Mouse (Mus musculus) embryonic facial prominence, embryonic 15.5 days (tissue): Measurements from ENCODE around the gene Sun3. TPM values are rescaled to one million over a fixed set of nuclear protein-coding genes. Genes with fewer than 3 reads are reported as not detected.
A peak's percentile ranks its signal among the peaks of the same experiment; 100 is the strongest.

ENCODE experiments used
- ATAC-seq: fragments of 200-750 bp; cut with Nextera tagmentation; 2 replicates; pipeline ENCODE4 v1.8.0; 2017; ENCODE audit warnings: low read depth, moderate TSS enrichment; ENCODE audit not compliant: insufficient number of reproducible peaks, low FRiP score, low TSS enrichment
- H3K27ac ChIP-seq: fragments of 300-500 bp; sonication (generic); replicated peaks from 2 replicates; pipeline ENCODE4 v1.5.1; 2015; ENCODE audit warnings: mild to moderate bottlenecking, inconsistent platforms
- H3K27me3 ChIP-seq: fragments of 300-500 bp; sonication (generic); 2 replicates; pipeline ENCODE4 v1.6.1; 2015; ENCODE audit warnings: inconsistent platforms
- H3K36me3 ChIP-seq: fragments of 300-500 bp; sonication (generic); 2 replicates; pipeline ENCODE4 v1.6.1; 2015; ENCODE audit warnings: mild to moderate bottlenecking, inconsistent platforms
- H3K4me1 ChIP-seq: fragments of 300-500 bp; sonication (generic); 2 replicates; pipeline ENCODE4 v1.6.1; 2015; ENCODE audit warnings: inconsistent platforms
- H3K4me2 ChIP-seq: fragments of 300-500 bp; sonication (generic); replicated peaks from 2 replicates; pipeline ENCODE4 v1.6.1; 2015; ENCODE audit warnings: mild to moderate bottlenecking, inconsistent platforms
- H3K4me3 ChIP-seq: fragments of 300-500 bp; sonication (generic); replicated peaks from 2 replicates; pipeline ENCODE4 v1.5.1; 2015; ENCODE audit warnings: mild to moderate bottlenecking, inconsistent platforms
- H3K9ac ChIP-seq: fragments of 300-500 bp; sonication (generic); 2 replicates; pipeline ENCODE4 v1.6.1; 2015; ENCODE audit warnings: inconsistent platforms
- H3K9me3 ChIP-seq: fragments of 300-500 bp; sonication (generic); replicated peaks from 2 replicates; pipeline ENCODE4 v1.6.1; 2016; ENCODE audit warnings: inconsistent platforms
- WGBS: fragments of 180-500 bp; shearing (Covaris S2); methylation state at CpG from one replicate; pipeline ENCODE4 v1.1.7; 2015; 5-methylcytosine and 5-hydroxymethylcytosine counted together
- polyA plus RNA-seq: library from polyadenylated mRNA; unstranded; fragments of >200 nt; fragmentation: Nextera tagmentation; extraction: Ambion mirVana; gene quantifications from 2 replicates; pipeline ENCODE4 v1.2.1, GENCODE M21; 2015

Gene Sun3
- 0.13 TPM in 1 of 2 replicates, not detected in the other for polyA plus RNA-seq

DNA sequence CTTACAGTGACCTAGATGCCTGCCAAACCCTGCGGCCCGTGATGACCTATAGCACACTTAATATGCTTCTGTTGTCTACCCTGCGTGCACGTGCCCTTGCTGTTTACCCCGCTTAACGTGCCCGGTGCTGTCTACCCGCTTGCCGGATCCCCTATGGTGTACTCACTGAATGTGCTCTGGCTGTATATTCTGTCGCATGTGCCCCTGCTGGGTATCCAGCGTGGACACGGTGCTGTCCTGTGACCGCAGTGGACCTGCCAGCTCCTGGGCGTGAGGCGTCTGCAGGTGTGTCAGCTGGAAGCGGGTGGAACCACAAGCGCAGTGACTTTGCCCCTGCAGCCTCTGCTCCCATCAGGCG, at the start of gene Sun3:
Sun3 (minus strand) TSS at position 289 of the 358 bp plus-strand sequence.
- H3K27ac ChIP-seq: no peak within 1 kb of the TSS
- no peaks in the 10 kb centered on the region for H3K9me3 ChIP-seq
- no peaks in the 10 kb centered on the region for H3K36me3 ChIP-seq
- 0 out of 2 replicates have a peak within 1 kb of the TSS, but pooled peaks have one; percentile 10 for H3K9ac ChIP-seq
- H3K4me3 ChIP-seq: peak within 1 kb of the TSS; percentile 53
- peak within 1 kb of the TSS; percentile 97 for H3K4me2 ChIP-seq
- 2% methylated on average over 18 of the region's 18 CpGs for WGBS
- H3K4me1 ChIP-seq: peaks cover 12% of the 10 kb centered on the region
- peaks cover 23% of the 10 kb centered on the region for H3K27me3 ChIP-seq
- 0 out of 2 replicates have a peak, but pooled peaks have one; percentile 9 for ATAC-seq

DNA sequence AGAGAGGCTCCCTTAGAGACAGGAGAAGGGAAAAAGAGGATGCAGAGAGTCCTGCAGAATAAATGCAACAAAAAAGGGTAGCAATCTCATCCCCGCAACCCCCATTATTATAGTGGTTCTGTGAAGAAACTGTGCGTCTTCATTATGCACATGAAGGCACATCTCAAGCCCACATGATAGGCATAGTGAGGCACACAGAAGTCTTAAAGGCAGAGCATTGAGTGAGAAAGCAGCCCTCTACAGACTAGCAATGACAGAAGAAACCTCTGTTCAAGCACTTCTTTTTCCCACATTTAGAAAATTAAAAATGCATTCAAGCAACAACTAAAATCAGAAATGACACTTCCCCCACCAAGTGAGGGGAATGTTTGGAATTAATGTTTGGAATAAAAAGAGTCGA, 27.7 kb upstream of the Sun3 start:
- ATAC-seq: no peak
- WGBS: 65% methylated on average over 3 of the region's 3 CpGs
- Histone ChIP-seq H3K4me3 (no peak overlapping the region), H3K9me3 (no peaks in the 10 kb centered on the region), H3K27me3 (no peaks in the 10 kb centered on the region), H3K4me2 (no peak overlapping the region), H3K4me1 (no peaks in the 10 kb centered on the region), H3K27ac (no peak overlapping the region), H3K36me3 (no peaks in the 10 kb centered on the region), H3K9ac (no peak overlapping the region)

DNA sequence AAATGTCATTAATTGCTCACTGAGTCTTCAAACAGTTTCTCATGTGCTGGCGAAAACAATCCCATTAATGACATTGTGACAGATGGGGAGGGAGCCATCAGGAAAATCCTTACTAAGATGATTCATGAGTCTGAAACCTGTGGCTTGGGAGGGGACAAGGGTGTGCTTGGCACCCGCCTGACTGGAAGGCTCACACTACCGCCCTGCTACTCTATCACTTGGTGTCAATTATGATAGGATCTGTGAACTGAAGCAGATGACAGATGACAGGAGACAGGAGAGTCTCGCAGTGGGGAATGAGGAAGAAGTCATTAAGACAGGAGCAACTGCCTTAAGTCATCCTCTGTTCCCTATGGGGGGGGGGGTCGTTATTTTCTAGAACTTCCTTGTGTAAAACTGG, 11.7 kb upstream of the Sun3 start:
- no peak for ATAC-seq
- WGBS: 52% methylated on average over 5 of the region's 5 CpGs
- H3K27me3 ChIP-seq: no peaks in the 10 kb centered on the region
- H3K4me2 ChIP-seq: no peak overlapping the region
- H3K9me3 ChIP-seq: no peaks in the 10 kb centered on the region
- no peak overlapping the region for H3K9ac ChIP-seq
- H3K4me1 ChIP-seq: no peaks in the 10 kb centered on the region
- no peak overlapping the region for H3K4me3 ChIP-seq
- H3K36me3 ChIP-seq: no peaks in the 10 kb centered on the region
- H3K27ac ChIP-seq: no peak overlapping the region

DNA sequence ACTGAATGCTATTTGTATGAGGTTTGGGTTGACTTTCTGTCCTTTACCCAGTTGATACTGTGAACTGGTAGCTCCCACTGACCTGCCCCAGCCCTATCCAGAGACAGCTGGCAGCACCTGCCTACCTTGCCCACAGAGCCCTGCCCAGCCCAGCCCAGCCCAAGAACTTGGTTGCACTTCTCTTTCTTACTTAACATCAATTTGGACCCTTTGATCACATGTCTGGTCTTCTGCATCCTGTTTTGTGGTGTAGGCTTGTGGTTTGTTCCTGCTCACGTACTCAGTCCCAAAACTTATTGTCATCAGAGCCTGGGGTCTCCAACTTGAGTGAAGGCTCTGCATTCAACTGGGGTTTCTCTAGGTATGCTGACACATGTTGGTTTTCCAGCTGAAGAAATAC, 11.2 kb upstream of the Sun3 start:
- 63% methylated on average over 1 of the region's 1 CpGs for WGBS
- no peak for ATAC-seq

DNA sequence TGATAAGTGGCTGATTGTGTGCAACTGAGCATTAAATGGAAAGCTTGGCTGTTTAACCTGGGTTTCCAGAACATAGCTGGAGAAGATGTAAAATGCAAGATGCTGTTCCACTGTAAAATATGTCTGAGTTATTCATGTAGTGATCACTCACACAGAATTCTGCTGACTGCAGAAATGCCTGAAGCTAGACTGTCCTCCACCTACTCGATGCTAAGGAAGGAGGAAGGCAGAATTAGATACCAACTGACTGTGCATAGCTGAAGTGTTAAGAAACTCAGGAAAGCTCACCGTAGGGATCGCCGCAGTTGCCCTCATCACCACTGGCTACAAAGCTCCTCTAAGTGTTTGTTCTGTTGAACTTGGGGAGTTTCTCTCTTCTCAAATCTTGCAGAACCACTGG, 8.9 kb upstream of the Sun3 start:
- Histone ChIP-seq H3K27me3 (no peaks in the 10 kb centered on the region), H3K4me2 (no peak overlapping the region), H3K9me3 (no peaks in the 10 kb centered on the region), H3K4me1 (no peaks in the 10 kb centered on the region), H3K9ac (no peak overlapping the region), H3K36me3 (no peaks in the 10 kb centered on the region), H3K4me3 (no peak overlapping the region), H3K27ac (no peak overlapping the region)
- 81% methylated on average over 4 of the region's 4 CpGs for whole genome bisulfite sequencing
- ATAC-seq: no peak

More for the DNA sequence above, 11.2 kb upstream of the Sun3 start:
- H3K4me3 ChIP-seq: no peak overlapping the region
- H3K36me3 ChIP-seq: no peaks in the 10 kb centered on the region
- no peak overlapping the region for H3K9ac ChIP-seq
- H3K4me2 ChIP-seq: no peak overlapping the region
- no peak overlapping the region for H3K27ac ChIP-seq
- no peaks in the 10 kb centered on the region for H3K4me1 ChIP-seq
- no peaks in the 10 kb centered on the region for H3K27me3 ChIP-seq
- no peaks in the 10 kb centered on the region for H3K9me3 ChIP-seq

DNA sequence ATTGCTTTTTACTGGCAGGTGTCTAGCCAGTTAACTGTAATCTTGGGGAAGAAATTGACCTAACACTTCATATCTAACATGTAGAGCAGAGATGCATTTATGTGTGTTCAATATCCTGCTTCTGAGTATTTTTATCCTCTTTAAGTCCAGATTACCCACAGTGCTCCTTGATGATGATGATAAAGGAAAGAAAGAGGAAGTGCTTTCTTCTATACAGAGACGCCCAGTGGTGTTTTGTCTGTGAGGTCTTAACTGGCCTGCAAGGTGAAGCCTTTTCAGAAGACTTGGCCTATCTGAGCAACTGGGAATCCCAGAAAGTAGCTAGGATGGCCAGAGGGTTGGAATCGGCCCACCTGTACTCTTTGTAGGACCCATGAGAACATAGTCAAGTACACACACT, 8.1 kb upstream of the Sun3 start:
- H3K9ac ChIP-seq: no peak overlapping the region
- no peaks in the 10 kb centered on the region for H3K36me3 ChIP-seq
- H3K27ac ChIP-seq: no peak overlapping the region
- H3K9me3 ChIP-seq: no peaks in the 10 kb centered on the region
- WGBS: 86% methylated on average over 2 of the region's 2 CpGs
- no peaks in the 10 kb centered on the region for H3K27me3 ChIP-seq
- no peak overlapping the region for H3K4me2 ChIP-seq
- H3K4me3 ChIP-seq: no peak overlapping the region
- no peaks in the 10 kb centered on the region for H3K4me1 ChIP-seq
- ATAC-seq: no peak

DNA sequence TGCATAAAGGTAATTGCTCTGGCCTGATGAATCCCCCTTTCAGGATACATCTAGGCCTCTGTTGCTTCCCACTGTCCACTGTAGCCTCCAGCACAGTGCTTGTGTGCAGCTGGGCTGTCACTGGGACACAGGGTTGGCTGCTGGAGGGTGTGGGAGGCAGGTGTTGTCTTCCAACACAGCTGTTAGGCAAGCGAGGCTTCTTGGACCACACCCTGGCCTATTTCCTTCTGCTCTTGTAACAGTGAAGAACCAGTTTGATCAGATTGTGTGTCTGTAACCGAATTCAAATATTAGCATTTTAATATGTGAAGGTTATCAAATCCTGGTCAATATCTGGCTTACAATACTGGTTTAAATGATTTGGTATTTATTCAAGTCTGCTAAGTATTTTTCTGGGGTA, 3.1 kb upstream of the Sun3 start:
- H3K36me3 ChIP-seq: no peaks in the 10 kb centered on the region
- H3K9ac ChIP-seq: no peak overlapping the region
- no peak for ATAC-seq
- no peak overlapping the region for H3K27ac ChIP-seq
- no peak overlapping the region for H3K4me2 ChIP-seq
- peaks cover 23% of the 10 kb centered on the region for H3K27me3 ChIP-seq
- 55% methylated on average over 2 of the region's 2 CpGs for WGBS
- H3K4me3 ChIP-seq: no peak overlapping the region
- H3K9me3 ChIP-seq: no peaks in the 10 kb centered on the region
- peaks cover 12% of the 10 kb centered on the region for H3K4me1 ChIP-seq

DNA sequence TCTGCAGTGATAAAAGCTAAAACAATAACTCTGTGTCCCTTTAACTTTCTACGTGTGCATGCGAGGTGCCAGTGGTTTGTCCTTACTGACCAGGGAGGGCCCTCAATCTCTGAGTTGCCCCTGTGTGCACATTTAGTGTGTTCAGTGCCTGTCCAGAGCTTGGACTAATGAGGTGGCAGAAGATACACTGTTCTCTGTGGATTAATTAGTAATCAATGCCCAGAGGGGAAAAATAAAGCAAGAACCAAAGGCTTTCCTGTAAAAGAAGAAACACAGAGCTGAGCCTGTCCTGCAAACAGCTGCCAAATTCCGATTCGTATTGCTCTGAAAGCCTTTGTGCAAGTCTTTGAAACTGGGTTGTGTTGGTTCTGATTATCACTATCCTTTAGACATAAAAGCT, 1.4 kb upstream of the Sun3 start:
- WGBS: 79% methylated on average over 4 of the region's 4 CpGs
- H3K4me1 ChIP-seq: peaks cover 12% of the 10 kb centered on the region
- no peak overlapping the region for H3K9ac ChIP-seq
- H3K4me3 ChIP-seq: no peak overlapping the region
- no peak overlapping the region for H3K27ac ChIP-seq
- no peak for ATAC-seq
- H3K9me3 ChIP-seq: no peaks in the 10 kb centered on the region
- no peaks in the 10 kb centered on the region for H3K36me3 ChIP-seq
- no peak overlapping the region for H3K4me2 ChIP-seq
- peaks cover 23% of the 10 kb centered on the region for H3K27me3 ChIP-seq

DNA sequence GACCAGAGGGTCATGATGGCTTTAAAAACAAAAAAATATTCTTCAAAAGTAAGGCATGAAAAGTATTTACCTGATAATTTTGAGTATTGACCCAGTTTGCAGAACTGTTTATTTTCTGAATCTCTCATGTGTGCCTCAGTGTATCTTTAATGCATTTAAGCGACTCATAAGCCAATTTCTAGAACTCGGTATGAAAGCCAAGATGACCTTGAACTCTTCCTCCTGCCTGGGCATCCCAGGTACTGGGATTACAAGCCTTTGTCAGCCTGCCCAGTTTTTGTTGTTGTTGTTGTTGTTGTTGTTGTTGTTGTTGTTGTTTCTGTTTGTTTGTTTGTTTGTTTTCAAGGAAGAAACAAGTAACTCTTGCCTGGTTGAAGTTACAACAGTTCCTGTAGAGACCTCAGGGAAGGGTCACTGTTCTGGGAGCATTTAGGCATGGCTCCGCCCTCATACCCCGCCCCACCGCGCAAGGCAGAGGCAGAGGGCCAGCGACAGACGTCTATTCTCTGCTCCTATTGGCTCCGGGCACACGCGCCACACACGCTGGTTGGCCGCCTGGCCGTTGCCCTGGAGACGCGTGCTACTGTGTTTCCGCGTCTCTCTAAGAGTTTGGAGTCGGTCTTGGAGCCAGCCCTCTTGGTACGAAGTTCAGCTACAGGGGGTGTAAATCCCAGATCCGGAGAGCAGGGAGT, 634 bp downstream of the Sun3 start, which contains the start of gene Gm11992:
Gm11992 (plus strand) TSS at position 584 of the 692 bp plus-strand sequence.
- peak within 1 kb of the TSS; percentile 97 for H3K4me2 ChIP-seq
- H3K4me1 ChIP-seq: peaks cover 12% of the 10 kb centered on the region
- peaks cover 23% of the 10 kb centered on the region for H3K27me3 ChIP-seq
- 4% methylated on average over 21 of the region's 21 CpGs for WGBS
- peak; percentile 99 for ATAC-seq
- H3K9ac ChIP-seq: 0 out of 2 replicates have a peak within 1 kb of the TSS, but pooled peaks have one; percentile 10
- no peaks in the 10 kb centered on the region for H3K9me3 ChIP-seq
- no peak within 1 kb of the TSS for H3K27ac ChIP-seq
- no peaks in the 10 kb centered on the region for H3K36me3 ChIP-seq
- peak within 1 kb of the TSS; percentile 53 for H3K4me3 ChIP-seq

DNA sequence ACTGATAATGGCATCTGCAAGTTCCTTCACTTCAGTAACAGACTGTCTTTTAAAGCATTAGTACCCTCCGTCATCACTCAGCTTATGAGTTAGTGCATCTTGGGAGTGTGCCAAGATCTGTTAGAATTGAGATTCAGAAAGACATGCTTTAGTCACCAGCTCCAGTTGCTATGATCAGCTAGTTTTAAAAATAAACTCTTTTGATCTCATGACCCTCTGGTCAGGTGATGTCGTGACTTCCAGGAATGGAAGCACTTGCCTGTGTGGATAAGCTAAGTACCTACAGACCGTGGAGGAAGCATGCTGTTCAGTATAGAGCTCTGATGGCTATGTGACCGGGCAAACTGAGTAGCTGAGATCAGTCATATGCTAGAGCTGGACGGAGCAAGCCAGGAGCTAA, 1.7 kb downstream of the Sun3 start:
- peaks cover 12% of the 10 kb centered on the region for H3K4me1 ChIP-seq
- no peak overlapping the region for H3K4me2 ChIP-seq
- H3K27ac ChIP-seq: no peak overlapping the region
- no peaks in the 10 kb centered on the region for H3K36me3 ChIP-seq
- no peak overlapping the region for H3K4me3 ChIP-seq
- no peak for ATAC-seq
- no peak overlapping the region for H3K9ac ChIP-seq
- 70% methylated on average over 5 of the region's 5 CpGs for WGBS
- H3K27me3 ChIP-seq: peaks cover 23% of the 10 kb centered on the region
- H3K9me3 ChIP-seq: no peaks in the 10 kb centered on the region

DNA sequence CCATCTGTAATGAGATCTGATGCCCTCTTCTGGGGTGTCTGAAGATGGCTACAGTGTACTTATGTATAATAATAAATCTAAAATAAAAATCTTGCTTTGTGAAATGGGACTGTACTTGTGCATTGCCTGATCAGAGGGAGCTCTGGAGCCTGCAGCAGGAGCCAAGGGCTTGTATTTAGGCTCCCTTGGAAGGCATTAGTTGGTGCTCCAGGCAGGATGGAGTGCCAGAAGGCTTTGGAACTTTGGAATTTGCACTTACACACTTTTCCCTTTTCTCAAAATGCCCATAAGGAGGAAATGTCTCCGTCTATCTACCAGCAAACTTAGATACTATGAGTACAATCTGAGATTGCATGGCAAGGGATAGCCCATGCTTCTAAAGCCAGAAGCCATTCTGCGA, 2.2 kb downstream of the Sun3 start:
- H3K4me1 ChIP-seq: peaks cover 12% of the 10 kb centered on the region
- no peaks in the 10 kb centered on the region for H3K9me3 ChIP-seq
- no peak for ATAC-seq
- no peak overlapping the region for H3K4me2 ChIP-seq
- H3K36me3 ChIP-seq: no peaks in the 10 kb centered on the region
- H3K27me3 ChIP-seq: peaks cover 23% of the 10 kb centered on the region
- H3K27ac ChIP-seq: no peak overlapping the region
- WGBS: 76% methylated on average over 2 of the region's 2 CpGs
- H3K9ac ChIP-seq: no peak overlapping the region
- no peak overlapping the region for H3K4me3 ChIP-seq

DNA sequence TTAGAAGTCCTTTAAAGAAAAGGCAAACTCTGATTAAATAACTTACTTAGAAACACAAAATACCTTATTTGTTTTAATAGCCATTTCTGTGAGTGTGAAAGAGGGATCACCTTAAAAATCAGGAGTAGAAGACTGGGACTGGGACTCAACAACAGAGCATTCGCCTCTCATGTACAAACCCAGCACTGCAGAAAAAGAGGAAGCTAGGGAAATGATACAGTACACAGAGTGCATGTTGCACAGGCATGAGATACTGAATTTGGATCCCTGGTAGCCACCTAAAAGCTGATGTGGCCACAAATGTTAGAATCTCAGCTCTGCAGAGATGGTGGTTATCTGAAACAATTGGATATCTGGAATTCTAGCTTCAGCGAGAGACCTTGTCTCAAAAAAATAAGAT, 17.3 kb downstream of the Sun3 start:
- H3K27me3 ChIP-seq: no peaks in the 10 kb centered on the region
- H3K9me3 ChIP-seq: no peaks in the 10 kb centered on the region
- no peak for ATAC-seq
- H3K4me1 ChIP-seq: no peaks in the 10 kb centered on the region
- no peak overlapping the region for H3K27ac ChIP-seq
- WGBS: 82% methylated on average over 2 of the region's 2 CpGs
- H3K4me2 ChIP-seq: no peak overlapping the region
- H3K9ac ChIP-seq: no peak overlapping the region
- H3K4me3 ChIP-seq: no peak overlapping the region
- H3K36me3 ChIP-seq: no peaks in the 10 kb centered on the region
